Mouse (Mus musculus) activated CD4-positive, CD25-positive, alpha-beta regulatory T cell, adult 9 weeks (primary cell): ENCODE measurements around the gene Ubl3. TPM values are rescaled to one million over a fixed set of nuclear protein-coding genes. Genes with fewer than 3 reads are reported as not detected.

ENCODE experiments used
- polyA plus RNA-seq: library from polyadenylated mRNA; unstranded; fragments of 100-300 nt; shearing (Covaris generic); gene quantifications from one replicate; pipeline ENCODE4 v1.2.1, GENCODE M21; 2017

The Ubl3 gene
- 60.3 TPM for polyA plus RNA-seq

DNA sequence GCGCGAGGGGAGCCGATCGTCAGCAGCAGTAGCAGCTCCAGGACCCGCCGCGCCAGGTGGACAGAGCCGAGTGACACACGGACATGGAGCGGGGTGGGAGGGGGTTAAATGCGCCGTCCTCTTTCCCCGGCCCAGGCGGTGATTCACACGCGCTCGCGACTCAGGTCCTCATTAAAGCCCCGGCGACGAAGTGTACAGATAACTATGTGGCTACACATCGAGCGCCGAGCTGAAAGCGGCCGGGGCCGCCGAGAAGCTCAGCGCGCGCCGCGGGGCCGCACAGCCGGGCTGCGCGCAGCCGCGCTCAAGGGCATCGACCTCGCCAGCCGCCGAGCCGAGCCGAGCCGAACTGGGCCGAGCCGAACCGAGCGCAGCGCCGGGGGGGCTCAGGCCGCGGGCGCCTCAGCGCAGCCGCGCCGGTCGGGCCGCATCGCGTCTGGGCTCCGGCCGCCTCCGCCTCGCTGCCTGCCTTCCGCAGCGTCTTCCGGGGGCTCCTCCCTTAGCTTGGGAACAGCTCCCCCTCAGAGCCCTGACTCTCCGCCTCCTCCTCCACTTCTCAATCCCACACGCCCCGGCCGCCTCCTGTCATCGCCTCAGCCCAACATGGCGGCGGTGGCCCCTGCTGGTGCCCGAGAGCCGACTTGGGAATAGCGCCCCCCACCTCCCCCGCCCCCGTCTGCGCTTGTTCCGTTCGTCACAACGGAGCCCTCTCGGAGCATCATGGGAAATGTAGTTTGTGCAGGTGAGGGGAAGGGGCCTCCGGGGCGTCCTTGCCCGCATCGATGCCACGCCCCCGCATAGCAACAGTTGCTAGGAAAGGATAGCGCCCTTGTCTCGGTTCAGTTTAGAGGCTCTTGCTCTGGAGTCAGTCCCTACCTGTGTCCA, at the start of gene Ubl3:
Ubl3 (minus strand) TSS at position 603 of the 885 bp plus-strand sequence.

Other genes starting within 250 kb of the Ubl3 start
- 26.1 TPM for gene Slc7a1, start 152.9 kb downstream of the Ubl3 start, polyA plus RNA-seq